Mouse (Mus musculus) macrophage (primary cell): ENCODE data around the gene Mtor. TPM values are rescaled to one million over a fixed set of nuclear protein-coding genes. Genes with fewer than 3 reads are reported as not detected.
A peak's percentile ranks its signal among the peaks of the same experiment; 100 is the strongest.

ENCODE experiments used
- H3K27ac ChIP-seq: fragments of 350-480 bp; formaldehyde crosslinking; 2 replicates; pipeline ENCODE4 v1.9.0; 2021
- H3K36me3 ChIP-seq: fragments of 350-480 bp; formaldehyde crosslinking; 2 replicates; pipeline ENCODE4 v1.9.0; 2021; ENCODE audit errors: inconsistent target
- H3K4me3 ChIP-seq: fragments of 350-480 bp; formaldehyde crosslinking; 2 replicates; pipeline ENCODE4 v1.9.0; 2021; ENCODE audit errors: inconsistent target
- H3K79me2 ChIP-seq: fragments of 350-480 bp; formaldehyde crosslinking; 2 replicates; pipeline ENCODE4 v1.9.0; 2021; ENCODE audit errors: inconsistent target
- whole genome bisulfite sequencing: methylation state at CpG from one replicate; pipeline ENCODE4 v1.1.7; 2026; ENCODE audit warnings: inconsistent platforms; ENCODE audit not compliant: missing documents; 5-methylcytosine and 5-hydroxymethylcytosine counted together
- polyA plus RNA-seq: library from polyadenylated mRNA; stranded (reverse); fragments of 250-400 nt; gene quantifications from 3 replicates; pipeline ENCODE4 v1.2.4, GENCODE M21; 2018; ENCODE audit warnings: inconsistent platforms

The Mtor gene
- polyA plus RNA-seq, 1 experiment from 2014 or later: 14.5 TPM

DNA sequence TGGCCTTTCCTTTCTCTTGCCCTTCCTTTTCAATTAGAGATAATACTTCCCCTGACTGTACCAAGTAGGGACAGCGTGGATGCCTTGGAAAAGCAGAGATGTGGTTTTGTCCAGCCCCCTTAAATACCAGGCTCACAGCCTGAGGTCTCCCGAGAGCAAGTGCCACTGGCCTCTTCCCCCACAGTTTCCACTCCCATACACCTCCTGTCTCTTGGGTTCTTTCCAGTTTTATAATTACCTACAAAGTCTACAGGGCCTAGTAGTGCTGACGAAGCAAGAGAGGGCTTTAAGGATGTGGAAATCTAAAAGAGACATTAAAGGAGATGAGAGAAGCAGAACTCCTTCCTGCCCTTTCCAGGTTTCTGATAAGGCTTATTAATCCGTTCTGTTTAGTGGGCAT, 69.4 kb downstream of the Mtor start:
- Histone ChIP-seq H3K79me2 (no peaks in the 10 kb centered on the region), H3K36me3 (peaks cover 66% of the 10 kb centered on the region; the same call in 1 of the 2 replicates), H3K27ac (no peak overlapping the region), H3K4me3 (no peak overlapping the region)
- 100% methylated on average over 4 of the region's 4 CpGs for WGBS

DNA sequence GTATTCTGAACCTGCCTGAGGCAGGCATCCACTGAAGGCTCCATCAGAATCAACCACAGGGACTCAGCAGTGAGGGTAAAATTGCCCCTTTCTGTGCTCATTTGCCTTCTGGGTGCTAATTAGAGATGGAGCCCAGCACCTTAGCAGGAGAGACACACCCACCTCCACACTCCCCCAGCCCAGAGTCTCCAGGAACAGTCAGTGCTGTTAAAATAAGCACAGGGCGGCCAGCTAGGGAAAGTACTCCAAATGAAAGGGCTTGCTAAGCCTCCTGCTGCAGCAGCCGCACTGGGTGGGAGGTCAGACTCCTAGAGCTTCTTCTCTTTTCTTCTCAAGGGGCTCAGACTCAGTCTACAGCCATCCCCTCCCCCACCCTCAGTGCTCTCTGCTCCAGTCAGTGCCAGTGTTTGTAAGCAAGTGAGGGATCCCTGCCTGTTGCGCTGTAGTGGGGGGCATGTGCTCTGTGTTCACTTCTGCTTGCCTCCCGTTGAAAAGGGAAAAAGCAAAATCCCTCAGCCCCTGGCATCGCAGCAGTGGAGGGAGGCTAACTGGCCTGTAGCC, 69.9 kb downstream of the Mtor start:
- Histone ChIP-seq H3K4me3 (no peak overlapping the region), H3K79me2 (no peaks in the 10 kb centered on the region), H3K27ac (no peak overlapping the region), H3K36me3 (peaks cover 63% of the 10 kb centered on the region; the same call in 1 of the 2 replicates)
- WGBS: 98% methylated on average over 5 of the region's 5 CpGs

DNA sequence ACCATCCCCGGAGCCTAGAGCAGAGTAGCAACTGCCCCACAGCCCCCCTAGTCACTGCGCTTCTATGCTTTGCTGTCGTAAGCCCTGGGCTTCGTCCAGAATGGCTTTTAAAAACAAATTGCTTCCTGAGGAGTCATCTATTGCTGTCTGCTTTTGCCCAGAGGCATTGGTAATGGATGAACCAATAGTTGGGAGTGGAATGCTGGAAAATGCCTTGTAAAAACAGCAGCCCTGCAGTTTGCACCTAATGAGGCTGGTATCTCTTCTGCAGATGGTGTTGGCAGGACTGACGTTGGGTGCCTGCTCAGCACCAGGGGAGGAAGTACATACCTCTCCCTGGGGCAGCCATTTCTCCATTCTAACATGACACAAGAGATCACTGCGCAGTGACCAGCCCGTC, 75.1 kb downstream of the Mtor start:
- Histone ChIP-seq H3K36me3 (peaks cover 62% of the 10 kb centered on the region), H3K79me2 (no peaks in the 10 kb centered on the region), H3K27ac (no peak overlapping the region), H3K4me3 (no peak overlapping the region)
- WGBS: 81% methylated on average over 7 of the region's 7 CpGs

DNA sequence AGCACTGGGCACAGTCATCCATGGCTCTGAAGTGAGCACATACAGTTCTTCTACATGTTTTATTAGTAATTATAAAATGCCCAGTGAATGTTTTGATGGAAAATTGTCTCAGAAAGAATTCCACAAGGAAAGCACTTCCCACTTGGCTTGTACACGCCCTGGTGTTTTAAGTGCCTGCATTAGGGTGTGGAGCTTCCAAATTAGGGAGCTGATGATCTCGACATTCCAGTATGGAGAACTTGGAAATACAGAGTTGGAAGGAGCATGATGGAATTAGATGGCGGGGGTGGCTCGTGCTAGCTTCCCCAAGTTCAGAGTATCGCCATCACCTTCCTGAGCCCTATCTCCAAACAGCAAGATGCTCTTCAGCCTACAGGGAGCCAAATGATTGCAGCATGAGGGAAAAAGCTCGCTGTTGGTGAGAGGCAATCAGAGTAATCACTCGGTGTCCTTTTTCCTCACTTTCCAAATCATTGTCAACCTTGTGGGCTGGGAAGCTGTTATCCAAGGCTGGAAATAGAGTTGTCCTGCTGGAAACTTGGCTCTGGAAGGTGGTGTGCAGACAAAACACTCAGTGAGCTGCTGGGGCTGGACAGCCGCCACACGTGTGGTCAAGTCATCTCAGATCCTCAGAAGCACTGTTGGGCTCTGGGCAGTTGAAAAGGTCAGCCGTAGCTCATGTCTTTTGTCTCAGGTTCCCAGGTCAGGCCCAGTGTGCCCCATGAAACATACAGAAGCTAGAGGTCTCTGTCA, 78.9 kb downstream of the Mtor start:
- no peaks in the 10 kb centered on the region for H3K79me2 ChIP-seq
- no peak overlapping the region for H3K27ac ChIP-seq
- 89% methylated on average over 10 of the region's 10 CpGs for WGBS
- no peak overlapping the region for H3K4me3 ChIP-seq
- H3K36me3 ChIP-seq: peaks cover 79% of the 10 kb centered on the region

DNA sequence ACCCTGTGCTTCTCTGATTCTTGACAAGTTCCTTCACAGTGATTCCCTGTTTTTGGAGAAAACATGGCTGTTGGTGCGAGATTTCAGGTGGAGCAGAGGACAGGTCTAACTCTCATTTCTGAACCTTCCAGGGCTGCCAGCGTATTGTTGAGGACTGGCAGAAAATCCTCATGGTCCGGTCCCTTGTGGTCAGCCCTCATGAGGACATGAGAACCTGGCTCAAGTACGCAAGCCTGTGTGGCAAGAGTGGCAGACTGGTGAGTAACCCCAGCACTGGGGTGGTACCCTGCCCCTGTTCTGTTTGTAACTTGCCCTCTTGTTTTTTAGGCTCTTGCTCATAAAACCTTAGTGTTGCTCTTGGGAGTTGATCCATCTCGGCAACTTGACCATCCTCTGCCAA, 81.9 kb downstream of the Mtor start:
- H3K79me2 ChIP-seq: no peaks in the 10 kb centered on the region
- no peak overlapping the region for H3K4me3 ChIP-seq
- H3K36me3 ChIP-seq: peaks cover 88% of the 10 kb centered on the region
- WGBS: 95% methylated on average over 5 of the region's 5 CpGs
- no peak overlapping the region for H3K27ac ChIP-seq

DNA sequence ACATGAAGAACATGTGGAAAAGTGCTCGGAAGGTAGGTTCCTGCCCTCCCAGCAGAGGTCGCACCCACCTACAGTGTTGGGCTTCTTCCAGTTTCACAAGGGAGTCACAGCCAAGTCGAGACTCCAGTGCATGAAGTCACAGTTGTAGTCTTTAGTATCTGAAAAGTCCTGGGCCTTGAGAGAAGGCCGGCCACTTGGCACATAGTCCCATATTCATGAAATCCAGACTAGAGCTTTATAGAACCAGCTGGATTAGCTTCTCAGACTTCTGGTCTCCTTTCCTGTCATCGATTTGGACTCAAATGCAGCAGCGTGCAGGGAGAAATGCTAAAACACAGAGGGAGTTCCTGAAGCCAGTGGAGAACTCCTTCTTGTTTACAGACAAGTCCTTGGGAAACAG, 82.4 kb downstream of the Mtor start:
- H3K27ac ChIP-seq: no peak overlapping the region
- no peaks in the 10 kb centered on the region for H3K79me2 ChIP-seq
- H3K36me3 ChIP-seq: peaks cover 87% of the 10 kb centered on the region
- WGBS: 95% methylated on average over 6 of the region's 6 CpGs
- no peak overlapping the region for H3K4me3 ChIP-seq

DNA sequence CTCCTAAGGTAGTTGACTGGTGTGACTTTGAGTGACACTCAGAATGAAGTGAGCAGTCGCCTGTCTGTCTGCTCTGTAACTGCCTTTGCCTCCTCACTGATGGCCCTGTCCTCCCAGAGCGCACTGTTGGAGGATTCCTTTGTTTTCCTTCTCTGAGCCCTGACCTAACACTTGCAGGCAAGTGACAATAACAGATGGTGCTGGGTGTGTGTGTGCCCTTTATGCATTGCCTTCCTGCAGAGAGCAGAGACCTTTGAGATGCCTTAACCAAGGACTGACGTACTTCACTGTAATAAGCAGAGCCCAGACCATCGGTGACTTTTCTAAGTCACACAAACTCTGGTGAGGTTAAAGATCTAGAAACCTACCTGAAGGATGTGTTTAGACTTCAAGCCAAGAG, 82.9 kb downstream of the Mtor start:
- Histone ChIP-seq H3K27ac (no peak overlapping the region), H3K4me3 (no peak overlapping the region), H3K36me3 (peaks cover 87% of the 10 kb centered on the region), H3K79me2 (no peaks in the 10 kb centered on the region)
- 85% methylated on average over 4 of the region's 4 CpGs for WGBS

DNA sequence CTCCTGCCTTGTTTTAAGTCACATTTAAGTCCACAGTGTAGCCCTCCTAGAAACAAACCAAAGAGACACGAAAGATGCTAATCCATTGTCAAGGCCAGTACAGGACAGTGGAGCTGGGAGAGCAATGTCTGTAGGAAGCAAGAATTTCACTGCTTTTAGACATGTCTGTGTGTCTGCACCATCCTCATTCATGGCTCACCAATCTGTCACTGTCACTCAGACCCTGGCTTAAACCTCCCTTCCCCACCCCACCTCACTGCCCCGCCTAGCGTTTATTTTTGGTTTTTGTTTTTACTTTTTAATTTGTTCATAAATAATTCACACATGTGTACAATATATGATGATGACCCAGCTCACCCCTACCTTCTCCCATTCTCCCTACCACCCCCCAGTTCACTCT, 84.1 kb downstream of the Mtor start:
- H3K27ac ChIP-seq: no peak overlapping the region
- no peaks in the 10 kb centered on the region for H3K79me2 ChIP-seq
- H3K4me3 ChIP-seq: no peak overlapping the region
- WGBS: 86% methylated on average over 3 of the region's 3 CpGs
- H3K36me3 ChIP-seq: peaks cover 87% of the 10 kb centered on the region

DNA sequence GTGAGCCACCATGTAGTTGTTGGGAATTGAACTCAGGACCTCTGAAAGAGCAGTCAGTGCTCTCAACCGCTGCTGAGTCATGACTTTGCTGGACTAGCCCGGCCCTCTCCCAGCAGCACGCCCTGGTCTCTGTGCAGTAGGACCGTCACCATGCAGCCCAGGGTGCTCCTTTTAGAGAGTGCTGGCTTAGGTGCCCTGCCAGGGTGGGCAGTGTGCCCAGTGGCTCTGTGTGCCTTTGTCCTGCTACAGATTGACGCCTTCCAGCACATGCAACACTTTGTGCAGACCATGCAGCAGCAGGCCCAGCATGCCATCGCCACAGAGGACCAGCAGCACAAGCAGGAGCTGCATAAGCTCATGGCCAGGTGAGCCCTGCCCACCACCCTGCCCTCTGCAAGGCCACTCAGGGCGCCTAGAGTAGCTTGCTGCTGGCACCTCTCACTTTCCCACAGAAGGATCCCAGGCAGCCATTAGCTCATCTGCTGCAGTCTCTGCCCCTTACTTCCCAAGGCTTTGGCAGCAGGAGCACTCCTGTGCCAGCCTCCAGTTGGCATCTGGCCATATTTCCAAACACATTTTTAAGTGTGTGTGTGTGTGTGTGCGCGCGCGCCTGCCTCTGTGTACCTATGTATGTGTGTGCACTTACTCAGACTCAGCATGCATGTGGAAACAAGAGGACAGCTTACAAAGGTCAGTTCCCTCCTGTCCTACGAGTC, 85.4 kb downstream of the Mtor start:
- Histone ChIP-seq H3K27ac (no peak overlapping the region), H3K4me3 (no peak overlapping the region), H3K79me2 (no peaks in the 10 kb centered on the region), H3K36me3 (peaks cover 95% of the 10 kb centered on the region)
- 97% methylated on average over 12 of the region's 12 CpGs for WGBS

DNA sequence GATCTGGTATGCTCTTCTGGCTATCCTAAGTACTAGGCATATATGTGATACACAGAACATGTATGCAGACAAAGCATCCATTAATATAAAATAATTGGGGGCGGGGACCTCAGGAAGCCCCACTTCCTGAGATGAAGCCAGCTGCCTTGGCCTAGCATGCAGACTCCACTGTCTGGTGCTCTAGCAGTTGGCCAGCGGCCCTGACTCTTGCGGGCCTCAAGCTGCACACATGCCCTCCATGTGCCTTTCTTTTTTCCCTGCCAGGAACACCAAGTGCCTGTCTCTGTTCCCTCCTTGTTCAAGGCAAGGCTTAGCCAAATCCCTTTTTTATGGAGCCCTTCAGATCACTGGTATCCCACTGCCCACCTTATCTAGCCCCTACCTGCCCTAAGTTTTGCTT, 87.5 kb downstream of the Mtor start:
- Histone ChIP-seq H3K4me3 (no peak overlapping the region), H3K79me2 (no peaks in the 10 kb centered on the region), H3K27ac (no peak overlapping the region), H3K36me3 (peaks cover 96% of the 10 kb centered on the region)
- 94% methylated on average over 3 of the region's 3 CpGs for WGBS

DNA sequence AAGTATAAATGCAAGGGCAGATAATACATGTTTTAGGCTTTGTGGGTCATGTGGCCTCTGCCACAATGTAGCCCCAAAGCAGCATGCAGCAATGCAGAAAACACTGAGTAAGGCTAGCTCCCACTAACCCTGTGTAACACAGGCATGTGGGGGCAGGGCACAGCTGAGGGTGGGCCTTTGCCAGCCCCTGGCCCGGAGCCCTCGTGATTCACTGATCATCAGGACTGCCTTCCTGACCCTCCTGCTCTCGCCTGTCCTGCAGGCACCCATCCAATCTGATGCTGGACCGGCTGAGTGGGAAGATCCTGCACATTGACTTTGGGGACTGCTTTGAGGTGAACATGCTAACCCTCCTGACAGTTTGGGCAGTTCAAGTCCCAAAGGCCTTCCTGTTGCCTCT, 100.7 kb downstream of the Mtor start:
- no peaks in the 10 kb centered on the region for H3K79me2 ChIP-seq
- no peak overlapping the region for H3K4me3 ChIP-seq
- H3K27ac ChIP-seq: no peak overlapping the region
- peaks cover 83% of the 10 kb centered on the region for H3K36me3 ChIP-seq
- 97% methylated on average over 4 of the region's 4 CpGs for WGBS

DNA sequence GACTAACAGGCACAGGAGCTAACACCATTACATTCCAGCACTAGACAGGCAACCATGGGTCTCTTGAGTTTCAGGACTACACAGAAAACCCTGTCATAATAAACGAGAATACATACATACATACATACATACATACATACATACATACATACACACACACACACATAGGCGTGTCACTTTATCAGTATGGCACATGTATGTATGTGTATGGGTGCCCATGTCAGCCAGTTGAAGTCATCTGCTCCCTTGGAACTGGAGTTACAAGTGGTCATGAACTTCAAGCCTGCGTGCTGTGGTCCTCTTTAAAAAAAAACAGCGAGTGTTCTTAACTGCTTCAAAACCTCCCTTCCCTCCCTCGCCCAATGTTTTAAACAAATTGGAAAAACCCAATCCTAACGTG, 109.4 kb downstream of the Mtor start:
- H3K4me3 ChIP-seq: peak overlapping the region; percentile 66

DNA sequence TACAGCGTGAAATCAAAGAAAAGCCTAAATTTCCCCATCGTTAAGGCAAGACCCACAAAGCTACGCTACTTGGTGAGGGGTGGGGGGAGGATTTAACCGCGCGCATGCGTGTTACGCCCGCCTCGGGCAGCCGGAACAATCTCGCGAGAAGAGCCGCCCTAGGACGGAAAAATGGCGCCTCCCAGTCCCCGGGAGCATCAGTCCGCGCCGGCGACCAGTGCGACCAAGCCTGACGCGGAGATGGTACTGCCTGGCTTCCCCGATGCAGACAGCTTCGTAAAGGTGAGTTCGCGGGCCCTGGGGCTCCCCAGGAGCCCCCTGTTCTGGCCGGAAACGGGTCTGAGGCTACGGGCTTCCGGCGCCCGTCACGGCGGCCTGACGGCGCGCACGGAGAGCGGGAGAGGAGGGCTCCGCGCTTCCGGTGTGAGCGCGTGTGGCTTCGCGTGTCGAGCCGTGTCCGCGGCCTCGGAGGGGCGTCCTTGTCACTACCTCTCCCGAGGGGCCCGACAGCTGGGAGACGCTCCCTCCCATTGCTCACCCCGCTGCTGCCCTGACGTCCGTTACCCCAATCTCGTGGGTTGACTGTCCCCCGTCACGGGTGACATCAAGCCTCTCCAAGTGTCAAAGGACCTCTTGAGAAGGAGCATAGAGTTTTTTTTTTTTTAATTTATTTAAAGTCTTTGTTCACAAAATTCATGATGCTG, 110.0 kb downstream of the Mtor start, which contains the start of gene Exosc10:
Exosc10 (plus strand) TSS at position 133 of the 704 bp plus-strand sequence.
- WGBS: under 1% methylated on average over 63 of the region's 63 CpGs
- Histone ChIP-seq H3K4me3 (peak within 1 kb of the TSS; percentile 66), H3K27ac (peak within 1 kb of the TSS; percentile 65), H3K79me2 (peaks cover 10% of the 10 kb centered on the region), H3K36me3 (peaks cover 38% of the 10 kb centered on the region)

More for the DNA sequence above, 109.4 kb downstream of the Mtor start:
- 22% methylated on average over 5 of the region's 6 CpGs for WGBS
- H3K27ac ChIP-seq: peak overlapping the region; percentile 65
- peaks cover 10% of the 10 kb centered on the region for H3K79me2 ChIP-seq
- H3K36me3 ChIP-seq: peaks cover 37% of the 10 kb centered on the region

DNA sequence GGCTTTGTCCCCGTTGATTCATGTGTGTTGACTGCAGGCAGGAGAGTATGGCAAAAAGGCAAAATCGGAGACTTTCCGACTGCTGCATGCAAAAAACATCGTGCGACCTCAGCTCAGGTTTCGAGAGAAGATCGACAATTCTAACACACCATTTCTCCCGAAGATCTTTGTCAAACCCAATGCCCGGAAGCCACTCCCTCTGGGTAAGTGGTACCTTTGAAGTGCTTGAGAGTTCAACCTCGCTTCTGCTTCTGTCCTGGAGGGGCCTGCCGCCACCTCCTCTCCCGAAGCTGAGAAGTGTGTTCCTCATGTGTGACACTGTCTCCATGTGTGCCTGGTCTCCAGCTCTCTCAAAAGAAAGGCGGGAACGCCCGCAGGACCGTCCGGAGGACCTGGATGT, 114.3 kb downstream of the Mtor start:
- H3K4me3 ChIP-seq: no peak overlapping the region
- peaks cover 75% of the 10 kb centered on the region for H3K36me3 ChIP-seq
- H3K27ac ChIP-seq: no peak overlapping the region
- peaks cover 10% of the 10 kb centered on the region for H3K79me2 ChIP-seq
- 96% methylated on average over 17 of the region's 17 CpGs for WGBS
